Mouse (Mus musculus) neural tube, embryonic 10.5 days (tissue): ENCODE measurements around the gene Phactr2.
A peak's percentile ranks its signal among the peaks of the same experiment; 100 is the strongest.

Experiments used
- DNase-seq: peaks from one replicate; pipeline ENCODE4 v3.0.0-alpha.2; 2017; ENCODE audit warnings: low spot score; ENCODE audit errors: extremely low spot score

The Phactr2 gene

DNA sequence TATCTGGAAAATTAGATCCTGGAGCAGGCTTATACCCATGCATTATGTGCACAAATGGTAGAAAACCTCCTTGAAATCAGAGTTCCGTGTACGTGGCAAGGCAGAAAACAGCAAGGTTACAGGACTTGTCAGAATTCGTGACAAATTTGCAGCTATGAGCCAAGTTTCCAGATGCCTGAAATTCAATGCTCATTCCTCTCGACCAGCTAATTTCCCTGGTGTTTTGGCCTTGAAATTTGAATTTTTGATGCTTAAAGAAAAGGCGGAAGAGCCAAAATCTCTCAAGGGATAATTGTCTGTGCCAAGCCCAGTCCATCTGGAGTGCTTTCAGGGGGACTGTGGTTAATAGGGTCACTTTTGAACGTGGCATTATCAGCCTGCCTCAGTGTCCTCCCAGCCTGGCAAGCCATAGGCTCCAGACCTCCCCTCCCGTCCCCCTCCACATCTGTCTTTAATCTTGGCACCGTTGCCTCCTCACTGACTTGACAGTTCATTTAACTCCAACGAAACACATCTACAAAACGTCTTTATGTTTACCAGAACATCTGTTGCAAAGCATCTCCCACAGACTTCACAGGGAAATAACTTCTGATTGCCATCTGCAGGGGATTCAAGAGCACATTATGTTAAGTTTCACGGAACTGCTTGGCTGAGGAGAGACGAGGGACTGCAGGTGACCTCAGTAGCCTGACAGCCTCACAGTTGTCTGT, 303.3 kb downstream of the Phactr2 start:
- peak; percentile 42 for DNase-seq

DNA sequence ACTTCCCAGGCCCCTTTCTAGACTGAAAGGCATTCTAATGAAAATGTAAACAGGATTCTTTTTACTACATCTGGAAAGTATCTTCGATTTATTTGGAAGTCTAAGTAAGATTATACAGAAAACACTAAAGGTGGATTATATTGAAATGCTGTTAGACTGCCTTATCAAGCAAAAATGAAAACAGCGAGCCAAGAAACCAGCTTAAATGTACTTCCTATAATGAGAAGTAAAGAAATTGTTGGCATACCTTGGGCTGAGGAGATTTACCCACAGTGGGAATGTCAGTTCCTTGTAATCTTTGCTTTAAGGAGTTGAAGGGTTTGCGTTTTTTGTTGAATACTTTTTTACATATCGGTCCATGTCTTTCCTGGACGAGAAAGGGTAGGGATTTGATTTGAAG, 305.8 kb downstream of the Phactr2 start:
- DNase-seq: no peak

DNA sequence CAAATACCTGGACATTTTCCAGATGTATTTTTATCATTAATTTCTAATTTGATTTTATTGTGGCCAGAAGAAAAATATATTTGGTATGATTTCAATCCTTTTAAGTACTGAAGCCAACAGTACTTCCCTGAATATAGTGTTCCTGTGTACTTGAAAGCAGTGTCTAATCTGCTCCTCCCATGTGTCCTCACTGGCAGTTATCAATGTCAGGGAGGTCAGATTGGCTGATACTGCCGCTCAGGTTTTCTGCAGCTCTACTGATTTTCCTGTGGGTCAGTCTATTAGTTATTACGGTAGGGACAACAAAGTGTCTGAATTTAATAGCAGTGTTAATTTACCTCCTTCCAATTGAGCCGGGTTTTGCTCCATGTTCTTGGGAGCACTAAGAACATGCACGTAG, 312.2 kb downstream of the Phactr2 start:
- no peak for DNase-seq

DNA sequence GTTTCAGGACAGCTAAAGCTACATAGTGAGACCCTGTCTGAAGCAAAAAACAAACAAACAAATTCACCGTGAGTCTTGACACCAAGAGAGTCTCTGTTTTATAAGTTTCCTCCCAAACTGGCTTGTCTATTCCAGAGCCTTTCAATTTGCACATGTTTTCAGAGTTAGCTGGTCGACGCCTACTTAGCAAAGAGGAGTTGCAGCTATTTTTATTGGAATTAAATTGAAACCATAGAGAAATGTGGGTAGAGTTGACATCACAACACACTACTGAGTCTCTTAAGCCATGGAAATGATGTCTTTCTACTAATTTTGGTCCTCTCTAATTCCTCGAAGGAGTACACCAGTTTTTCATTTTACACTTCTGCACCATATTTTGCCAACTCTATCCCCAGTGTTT, 313.3 kb downstream of the Phactr2 start:
- DNase-seq: no peak
